Mouse (Mus musculus): ENCODE measurements at regions not wholly inside any gene's neighbourhood (a gene's known extent, or its start where the extent isn't known, plus 50 kb on each side); places are given as distances from the start of the nearest gene placed in this dataset.
A peak's percentile ranks its signal among the peaks of the same experiment; 100 is the strongest.
"Not testable (repeated sequence)": the region's sequence is repeated elsewhere in the genome, so short reads cannot be mapped to it uniquely, and the experiment has no call there.

- DNase-seq (ENCODE audit: low spot score in 2 of 2) = no peak
Observed at GRCm38 (mm10) chr12:8070788-8071187, 93.3 kb downstream of the Apob start.

- DNase-seq (ENCODE audit: low spot score in 2 of 2) = no peak
Observed at GRCm38 (mm10) chr12:8071286-8071685, 93.8 kb downstream of the Apob start.

GRCm38 (mm10) chr12:8076010-8076540 lies 98.6 kb downstream of the Apob start:
- no peak for DNase-seq (ENCODE audit: low spot score in 2 of 2)

- DNase-seq (ENCODE audit: low spot score in 2 of 2) = no peak
Observed at GRCm38 (mm10) chr12:8077346-8077745, 99.9 kb downstream of the Apob start.

GRCm38 (mm10) chr12:8078046-8078445 lies 100.6 kb downstream of the Apob start:
- no peak for DNase-seq (ENCODE audit: low spot score in 2 of 2)

- no peak for DNase-seq (ENCODE audit: low spot score in 2 of 2)
Observed at GRCm38 (mm10) chr12:8082688-8083661, 105.5 kb downstream of the Apob start.

GRCm38 (mm10) chr12:8087958-8088357 lies 110.5 kb downstream of the Apob start:
- no peak for DNase-seq (ENCODE audit: low spot score in 2 of 2)

GRCm38 (mm10) chr12:8089423-8090278 lies 112.2 kb downstream of the Apob start:
- peak in 1 of 2 experiments; percentile 12 for DNase-seq (ENCODE audit: low spot score in 2 of 2)

- no peak for DNase-seq (ENCODE audit: low spot score in 2 of 2)
Observed at GRCm38 (mm10) chr12:8090279-8090626, 112.8 kb downstream of the Apob start.

- DNase-seq (ENCODE audit: low spot score in 2 of 2) = no peak
Observed at GRCm38 (mm10) chr12:8093437-8093836, 114.5 kb upstream of the Ldah start.

GRCm38 (mm10) chr12:8095946-8096345 lies 112.0 kb upstream of the Ldah start:
- DNase-seq (ENCODE audit: low spot score in 2 of 2) = no peak

- not testable (repeated sequence) for DNase-seq (ENCODE audit: low spot score in 2 of 2)
Observed at GRCm38 (mm10) chr12:8098395-8098794, 109.5 kb upstream of the Ldah start.

GRCm38 (mm10) chr12:8099114-8099513 lies 108.8 kb upstream of the Ldah start:
- no peak for DNase-seq (ENCODE audit: low spot score in 2 of 2)

- DNase-seq (ENCODE audit: low spot score in 2 of 2) = no peak
Observed at GRCm38 (mm10) chr12:8099821-8100220, 108.1 kb upstream of the Ldah start.

GRCm38 (mm10) chr12:8101837-8102236 lies 106.1 kb upstream of the Ldah start:
- no peak for DNase-seq (ENCODE audit: low spot score in 2 of 2)

GRCm38 (mm10) chr12:8103259-8103658 lies 104.6 kb upstream of the Ldah start:
- no peak for DNase-seq (ENCODE audit: low spot score in 2 of 2)

- DNase-seq (ENCODE audit: low spot score in 2 of 2) = no peak
Observed at GRCm38 (mm10) chr12:8107137-8107536, 100.8 kb upstream of the Ldah start.

- DNase-seq (ENCODE audit: low spot score in 2 of 2) = no peak
Observed at GRCm38 (mm10) chr12:8109203-8109770, 98.6 kb upstream of the Ldah start.

- DNase-seq (ENCODE audit: low spot score in 2 of 2) = no peak
Observed at GRCm38 (mm10) chr12:8109876-8110275, 98.0 kb upstream of the Ldah start.

- no peak for DNase-seq (ENCODE audit: low spot score in 2 of 2)
Observed at GRCm38 (mm10) chr12:8110297-8110696, 97.6 kb upstream of the Ldah start.

- no peak for DNase-seq (ENCODE audit: low spot score in 2 of 2)
Observed at GRCm38 (mm10) chr12:8111484-8111883, 96.4 kb upstream of the Ldah start.
